Mouse (Mus musculus) large intestine, adult 2 months (tissue): ENCODE measurements around the gene Chga. TPM values are rescaled to one million over a fixed set of nuclear protein-coding genes. Genes with fewer than 3 reads are reported as not detected.

Experiments used
- DNase-seq: peaks from one replicate; pipeline ENCODE4 v3.0.0-alpha.2; 2012; ENCODE audit warnings: low read depth, low spot score
- WGBS: fragments of 180-500 bp; shearing (Covaris S2); methylation state at CpG from one replicate; pipeline ENCODE4 v1.1.7; 2018; 5-methylcytosine and 5-hydroxymethylcytosine counted together
- polyA plus RNA-seq: library from polyadenylated mRNA; depleted of rRNA; stranded (reverse); fragments of >200 nt; gene quantifications from 2 replicates; pipeline ENCODE4 v1.2.3, GENCODE M21; 2012; rRNA removed

Chga gene
- polyA plus RNA-seq, 1 experiment: 32.2 TPM

GRCm38 (mm10) chr12:102594627-102595026 lies 39.9 kb downstream of the Chga start:
- WGBS: 85% methylated on average over 9 of the region's 9 CpGs
- DNase-seq: no peak

- DNase-seq: no peak
- WGBS: 71% methylated on average over 7 of the region's 7 CpGs
Measured at GRCm38 (mm10) chr12:102596410-102596809, 41.6 kb downstream of the Chga start.

GRCm38 (mm10) chr12:102597466-102597865 lies 42.7 kb downstream of the Chga start:
- no peak for DNase-seq

GRCm38 (mm10) chr12:102598535-102598934 lies 43.8 kb downstream of the Chga start:
- DNase-seq: no peak
- WGBS: 96% methylated on average over 3 of the region's 3 CpGs

More at GRCm38 (mm10) chr12:102597466-102597865, 42.7 kb downstream of the Chga start:
- 30% methylated on average over 4 of the region's 4 CpGs for WGBS

GRCm38 (mm10) chr12:102599801-102600200 lies 45.0 kb downstream of the Chga start:
- 42% methylated on average over 7 of the region's 7 CpGs for WGBS
- no peak for DNase-seq

- WGBS: 62% methylated on average over 6 of the region's 6 CpGs
- no peak for DNase-seq
Measured at GRCm38 (mm10) chr12:102600345-102600744, 45.6 kb downstream of the Chga start.

- WGBS: 33% methylated on average over 8 of the region's 8 CpGs
- no peak for DNase-seq
Measured at GRCm38 (mm10) chr12:102601847-102602246, 47.1 kb downstream of the Chga start.

GRCm38 (mm10) chr12:102602255-102603041 lies 47.7 kb downstream of the Chga start:
- WGBS: 56% methylated on average over 9 of the region's 9 CpGs
- no peak for DNase-seq

GRCm38 (mm10) chr12:102605607-102606006 lies 50.8 kb downstream of the Chga start:
- DNase-seq: no peak
- WGBS: 93% methylated on average over 6 of the region's 6 CpGs

GRCm38 (mm10) chr12:102607066-102607465 lies 52.3 kb downstream of the Chga start:
- WGBS: 87% methylated on average over 8 of the region's 8 CpGs

GRCm38 (mm10) chr12:102607808-102608517 lies 53.2 kb downstream of the Chga start:
- no peak for DNase-seq

More at GRCm38 (mm10) chr12:102607066-102607465, 52.3 kb downstream of the Chga start:
- no peak for DNase-seq

GRCm38 (mm10) chr12:102610927-102611326 lies 56.2 kb downstream of the Chga start:
- DNase-seq: no peak
- 88% methylated on average over 8 of the region's 8 CpGs for WGBS

More at GRCm38 (mm10) chr12:102607808-102608517, 53.2 kb downstream of the Chga start:
- 80% methylated on average over 11 of the region's 11 CpGs for WGBS

GRCm38 (mm10) chr12:102612431-102612830 lies 57.7 kb downstream of the Chga start:
- DNase-seq: no peak
- 87% methylated on average over 1 of the region's 1 CpGs for WGBS

- WGBS: 93% methylated on average over 4 of the region's 4 CpGs
- no peak for DNase-seq
Measured at GRCm38 (mm10) chr12:102613411-102613810, 58.6 kb downstream of the Chga start.

Other genes starting within 250 kb of the Chga start
- 91.8 and 104 TPM in 2 replicates for gene Lgmn, start 115.2 kb upstream of the Chga start, polyA plus RNA-seq
- 11.4 and 14.8 TPM in 2 replicates for gene Golga5, start 85.8 kb upstream of the Chga start, polyA plus RNA-seq
- gene Itpk1, start 150.0 kb downstream of the Chga start, polyA plus RNA-seq: 205 and 268 TPM in 2 replicates
- gene Moap1, start 188.7 kb downstream of the Chga start, polyA plus RNA-seq: 0.45 and 0.74 TPM in 2 replicates
- 2.8 TPM in 2 replicates for gene Tmem251, start 188.8 kb downstream of the Chga start, polyA plus RNA-seq
- gene Gm28051, start 202.8 kb downstream of the Chga start, polyA plus RNA-seq: not detected in 2 replicates
- gene Gon7, start 202.8 kb downstream of the Chga start, polyA plus RNA-seq: 8.0 and 10.3 TPM in 2 replicates
- 8.5 and 10.3 TPM in 2 replicates for gene Ubr7, start 203.0 kb downstream of the Chga start, polyA plus RNA-seq
- gene Gm20604, start 203.7 kb downstream of the Chga start, polyA plus RNA-seq: 3.0 and 3.6 TPM in 2 replicates